14 mouse cellular contexts compared by ENCODE assay signal in genomic region chr16:35249763-35250162, GRCm38 (mm10).
"Had no signal": no experiment of that assay in that cellular context is flagged by ENCODE, and none has a peak within 500 bp of the region (broad histone marks: within the 10 kb centered on the region; RNA-seq: fewer than 3 reads in every experiment).

No protein-coding gene starts in this region.

- H3K27ac ChIP-seq: intestine, embryonic 15.5 days; kidney, postnatal 0 days; liver, embryonic 13.5 days; lung, embryonic 15.5 days; macrophage; midbrain, embryonic 12.5 days; stomach, embryonic 15.5 days had no signal

- H3K4me1 ChIP-seq: liver, embryonic 13.5 days; lung, embryonic 15.5 days; stomach, embryonic 15.5 days had no signal

- H3K27me3 ChIP-seq: intestine, embryonic 15.5 days; liver, embryonic 13.5 days; lung, embryonic 15.5 days; midbrain, embryonic 12.5 days; stomach, embryonic 15.5 days had no signal

- DNase-seq: layer of hippocampus, postnatal 36 days; liver, embryonic 13.5 days; liver, postnatal 0 days; lung, postnatal 14 days; right cerebral cortex, postnatal 14 days; thymus, adult 2 months; thymus, postnatal 25 days had no signal

- H3K36me3 ChIP-seq: intestine, embryonic 15.5 days; liver, embryonic 13.5 days; lung, embryonic 15.5 days; midbrain, embryonic 12.5 days; stomach, embryonic 15.5 days had no signal

- H3K4me3 ChIP-seq: intestine, embryonic 15.5 days; liver, embryonic 13.5 days; lung, embryonic 15.5 days; megakaryocyte, embryonic 14.5 days; midbrain, embryonic 12.5 days; stomach, embryonic 15.5 days had no signal
